Mouse (Mus musculus): ENCODE measurements around the gene Capn15.
A peak's percentile ranks its signal among the peaks of the same experiment; 100 is the strongest.

The Capn15 gene

DNA sequence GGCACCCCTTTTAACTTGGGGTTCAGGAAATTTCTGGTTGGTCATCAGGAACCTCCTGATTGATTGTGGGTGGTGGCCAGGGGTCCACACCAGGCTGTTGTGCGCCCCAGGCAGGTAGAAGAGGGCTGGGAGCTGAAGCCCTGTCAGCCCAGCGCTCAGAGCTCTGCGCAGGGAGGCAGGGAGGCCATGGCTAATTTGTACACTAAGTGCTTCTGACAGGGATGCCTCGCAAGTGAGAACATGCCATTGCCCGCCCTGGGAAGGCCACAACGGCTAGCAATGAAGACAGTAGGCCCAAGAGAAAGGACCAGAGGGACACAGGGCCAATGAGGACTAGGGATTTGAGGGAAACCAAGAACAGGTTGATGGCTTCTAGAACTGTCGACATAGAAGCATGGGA, 29.0 kb downstream of the Capn15 start:
- no peak for DNase-seq (ENCODE audit: extremely low read depth, insufficient read length, low spot score)

GRCm38 (mm10) chr17:25956201-25956600, 29.4 kb downstream of the Capn15 start:
- no peak for DNase-seq (ENCODE audit: extremely low read depth, insufficient read length, low spot score)

DNA sequence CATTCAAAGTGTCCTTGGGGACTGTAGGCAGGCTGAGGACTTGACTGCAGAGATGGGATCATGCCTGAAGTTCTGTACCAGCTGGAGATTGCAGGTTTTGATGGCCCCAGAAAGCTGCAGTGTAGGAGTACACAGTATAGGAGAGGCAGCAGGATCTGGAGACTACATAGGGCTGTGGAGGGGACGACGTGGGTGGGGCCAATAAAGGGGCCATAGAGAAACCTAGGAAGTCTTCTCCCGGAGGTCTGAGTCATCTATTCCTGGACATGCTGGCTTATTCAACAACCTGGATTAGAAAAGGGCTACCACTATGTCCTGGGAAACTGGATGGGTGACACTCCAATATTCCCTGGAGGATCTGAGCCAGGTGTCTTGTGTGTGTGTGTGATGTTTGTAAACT, 29.9 kb downstream of the Capn15 start:
- DNase-seq (ENCODE audit: extremely low read depth, insufficient read length, low spot score), result no peak

DNA sequence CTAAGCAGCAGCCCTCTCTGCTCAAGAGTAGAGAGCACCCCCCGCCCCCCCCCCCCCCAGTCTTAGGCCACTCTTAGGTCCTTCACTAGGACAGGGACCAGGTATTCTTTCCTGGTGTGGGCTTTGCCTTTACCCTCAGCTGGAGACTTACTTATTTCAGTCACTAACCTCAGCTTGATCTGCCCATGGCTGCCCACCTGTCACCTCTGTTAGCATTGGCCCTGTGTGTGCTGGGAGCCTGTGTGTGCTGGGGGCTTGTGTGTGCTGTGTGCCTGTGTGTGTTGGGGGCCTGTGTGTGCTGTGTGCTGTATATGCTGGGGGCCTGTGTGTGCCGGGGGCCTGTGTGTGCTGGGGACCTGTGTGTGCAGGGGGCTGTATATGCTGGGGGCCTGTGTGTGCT, 30.9 kb downstream of the Capn15 start:
- no peak for DNase-seq (ENCODE audit: extremely low read depth, insufficient read length, low spot score)

- no peak for DNase-seq (ENCODE audit: extremely low read depth, insufficient read length, low spot score)
Measured at GRCm38 (mm10) chr17:25953161-25953560, 32.4 kb downstream of the Capn15 start.

- no peak for DNase-seq (ENCODE audit: extremely low read depth, insufficient read length, low spot score)
Measured at GRCm38 (mm10) chr17:25951803-25952623, 33.6 kb downstream of the Capn15 start, which contains the start of gene A930017K11Rik. A930017K11Rik (minus strand) TSS chr17:25952565.

- DNase-seq (ENCODE audit: extremely low read depth, insufficient read length, low spot score), result no peak
Measured at GRCm38 (mm10) chr17:25951225-25951802, 34.3 kb downstream of the Capn15 start.

DNA sequence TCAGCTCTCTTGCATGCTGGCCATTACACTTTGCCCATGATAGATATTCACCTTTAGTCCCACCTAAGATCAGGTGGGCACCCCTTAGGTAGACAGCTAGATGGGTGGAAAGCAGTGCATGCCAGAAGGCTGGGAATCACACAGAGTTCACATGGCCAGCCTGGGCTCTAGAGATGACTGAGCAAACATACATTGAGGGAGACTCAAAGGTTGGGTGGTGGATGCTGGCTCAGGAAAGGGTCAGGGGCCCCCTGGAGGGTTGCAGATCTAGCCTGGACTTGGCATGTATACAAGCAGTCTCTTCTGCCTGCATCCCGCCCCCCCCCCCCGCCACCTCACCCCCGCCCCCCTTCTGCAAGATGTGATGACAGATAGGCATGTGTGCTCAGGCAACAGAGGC, 34.9 kb downstream of the Capn15 start:
- no peak for DNase-seq (ENCODE audit: extremely low read depth, insufficient read length, low spot score)

GRCm38 (mm10) chr17:25949981-25950380, 35.6 kb downstream of the Capn15 start:
- DNase-seq (ENCODE audit: extremely low read depth, insufficient read length, low spot score), result no peak

DNA sequence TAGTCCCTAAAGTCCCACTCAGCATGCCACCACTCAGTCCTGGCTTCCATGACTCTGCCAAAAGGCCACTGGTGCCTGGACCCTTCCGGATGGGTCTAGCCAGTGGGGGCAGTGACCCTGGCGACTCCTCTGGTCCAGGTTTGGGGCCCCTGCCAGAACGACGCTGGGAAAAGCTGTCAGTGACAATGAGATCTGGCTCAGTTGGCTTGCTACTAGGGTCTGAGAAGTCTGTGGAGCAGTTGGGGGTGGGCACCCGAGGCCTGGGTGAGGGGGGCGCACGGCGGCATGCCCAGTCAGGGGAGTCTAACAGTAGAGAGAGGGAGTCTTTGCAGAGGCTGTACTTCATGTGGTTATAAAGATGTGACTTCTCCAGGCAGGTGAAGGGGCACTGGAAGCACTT, 37.5 kb downstream of the Capn15 start:
- no peak for DNase-seq (ENCODE audit: extremely low read depth, insufficient read length, low spot score)

DNA sequence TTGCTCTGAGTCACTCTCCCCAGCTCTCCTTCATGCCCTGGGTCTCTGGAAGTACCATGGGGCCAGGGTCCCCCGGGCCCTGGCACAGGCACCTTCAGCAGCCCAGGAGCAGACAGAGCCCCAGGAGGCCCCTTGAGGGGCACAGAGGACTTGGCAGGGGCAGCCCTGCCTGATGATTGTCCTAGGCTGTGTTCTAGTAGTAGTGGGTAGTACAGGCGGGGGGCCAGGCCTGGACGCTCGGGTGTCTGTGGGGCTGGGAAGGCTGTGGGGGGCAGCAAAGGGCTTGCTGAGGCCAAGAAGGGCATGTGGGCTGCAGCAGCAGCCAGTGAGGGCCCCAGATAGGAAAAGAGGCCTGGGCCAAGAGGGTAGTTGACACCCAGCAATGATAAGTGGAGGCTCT, 38.0 kb downstream of the Capn15 start:
- no peak for DNase-seq (ENCODE audit: extremely low read depth, insufficient read length, low spot score)

- DNase-seq (ENCODE audit: extremely low read depth, insufficient read length, low spot score), result no peak
Measured at GRCm38 (mm10) chr17:25946891-25947290, 38.7 kb downstream of the Capn15 start.

DNA sequence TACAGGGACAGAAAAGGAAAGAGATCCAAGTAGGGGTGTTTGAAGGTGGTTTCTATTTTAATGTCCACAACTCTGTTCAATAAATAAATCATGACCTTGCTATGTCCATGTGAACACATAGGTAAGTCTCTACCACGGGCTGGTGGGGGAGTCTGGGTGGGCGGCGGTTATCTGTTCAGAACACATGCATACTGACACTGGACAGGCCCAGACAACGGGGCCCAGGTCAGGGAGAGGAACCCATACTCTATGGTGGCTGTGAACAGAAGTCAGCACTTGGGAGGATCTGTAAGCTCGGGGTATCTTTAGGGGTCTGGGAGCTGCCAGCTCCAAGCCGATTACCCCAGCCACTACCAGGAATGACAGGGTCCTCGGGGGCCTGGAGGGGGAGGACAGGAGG, 39.2 kb downstream of the Capn15 start:
- no peak for DNase-seq (ENCODE audit: extremely low read depth, insufficient read length, low spot score)

GRCm38 (mm10) chr17:25945517-25946155, 40.0 kb downstream of the Capn15 start:
- DNase-seq (ENCODE audit: extremely low read depth, insufficient read length, low spot score), result no peak

DNA sequence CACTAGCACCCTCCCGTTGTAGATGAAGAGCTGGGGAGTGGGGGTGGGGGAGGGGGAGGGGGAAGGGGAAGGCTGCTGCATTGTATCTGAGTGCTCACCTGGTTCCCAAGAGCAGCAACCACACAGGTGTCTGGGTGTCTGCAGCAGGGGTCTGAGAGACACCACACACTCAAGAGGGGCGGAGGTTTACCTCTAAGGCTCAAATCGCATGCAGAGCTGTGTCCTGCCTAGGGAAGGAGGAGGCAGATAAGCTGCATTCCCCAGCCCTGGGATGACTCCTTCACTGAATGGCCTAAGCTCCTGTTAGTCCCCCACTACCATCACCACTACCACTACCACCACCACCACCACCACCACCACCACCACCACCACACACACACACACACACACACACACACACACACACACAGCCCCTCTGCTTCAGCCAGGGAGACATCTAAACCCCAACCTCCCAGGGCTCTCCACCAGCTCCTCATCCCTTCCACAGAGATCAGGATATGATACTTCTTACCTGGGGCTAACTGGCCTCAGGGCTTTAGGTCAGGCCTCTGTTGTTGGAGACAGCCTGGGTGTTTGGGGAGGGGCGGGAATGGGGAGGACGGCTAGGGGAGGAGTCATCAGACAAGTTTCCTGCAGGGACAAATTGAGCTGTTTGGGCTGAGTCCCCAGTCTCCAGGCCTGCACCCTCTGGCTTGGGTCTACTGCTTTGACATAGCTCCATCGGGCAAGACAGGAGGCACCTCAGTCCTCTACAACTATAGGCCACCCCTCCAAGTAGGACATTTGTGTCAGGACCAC, 41.0 kb downstream of the Capn15 start, which contains the start of the genes Pigq and Nhlrc4:
Gene Pigq (minus strand): TSS at position 571 of the 798 bp plus-strand sequence.
Gene Nhlrc4 (minus strand): TSS at position 596 of the 798 bp plus-strand sequence.
- no peak for DNase-seq (ENCODE audit: extremely low read depth, insufficient read length, low spot score)

GRCm38 (mm10) chr17:25943769-25944168, 41.8 kb downstream of the Capn15 start:
- DNase-seq (ENCODE audit: extremely low read depth, insufficient read length, low spot score), result no peak

DNA sequence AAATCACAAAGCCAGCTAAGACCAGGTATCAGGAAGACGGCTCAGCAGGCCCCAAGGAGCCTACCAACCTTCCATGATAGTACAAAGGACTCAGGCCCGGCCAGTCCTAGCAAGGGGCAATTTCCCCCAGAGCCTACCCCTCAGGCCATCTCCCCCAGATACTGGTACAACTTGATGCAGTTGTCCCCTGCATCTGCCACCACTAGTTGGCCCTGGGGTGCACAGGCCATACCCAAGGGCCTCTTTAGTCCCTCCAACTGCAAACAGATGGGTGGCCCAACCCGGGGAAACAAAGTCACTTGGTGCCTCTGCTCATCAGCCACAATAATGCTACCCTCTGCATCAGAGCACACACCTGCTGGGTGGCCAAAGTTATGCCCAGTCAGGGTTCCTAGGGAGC, 42.4 kb downstream of the Capn15 start:
- DNase-seq (ENCODE audit: extremely low read depth, insufficient read length, low spot score), result no peak

DNA sequence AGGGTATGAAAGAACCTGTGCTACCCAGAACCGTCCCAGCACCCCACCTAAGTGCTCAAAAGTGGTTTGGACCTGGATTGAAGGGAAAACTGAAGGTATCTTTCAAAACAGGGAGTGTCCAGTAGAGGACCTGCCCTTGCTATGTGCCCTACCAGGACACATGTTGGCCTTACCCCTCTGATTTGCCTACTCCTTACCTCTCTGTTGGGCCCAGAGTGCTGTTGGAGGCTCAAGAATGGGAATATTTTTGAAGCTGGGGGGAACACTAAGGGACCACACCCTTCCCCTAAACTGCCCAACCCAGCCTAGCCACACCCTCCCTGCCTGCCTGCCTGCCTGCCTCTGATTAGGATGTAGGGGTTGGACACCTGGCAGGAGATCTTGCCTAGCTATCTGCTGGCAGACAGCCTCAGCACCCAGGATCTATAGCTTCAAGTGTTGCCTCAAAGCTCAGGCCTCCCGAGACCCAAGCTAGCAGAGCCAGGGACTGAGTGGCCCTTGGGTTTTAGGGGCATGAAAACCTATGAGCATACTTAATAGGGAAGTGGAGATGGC, 42.9 kb downstream of the Capn15 start:
- no peak for DNase-seq (ENCODE audit: extremely low read depth, insufficient read length, low spot score)

DNA sequence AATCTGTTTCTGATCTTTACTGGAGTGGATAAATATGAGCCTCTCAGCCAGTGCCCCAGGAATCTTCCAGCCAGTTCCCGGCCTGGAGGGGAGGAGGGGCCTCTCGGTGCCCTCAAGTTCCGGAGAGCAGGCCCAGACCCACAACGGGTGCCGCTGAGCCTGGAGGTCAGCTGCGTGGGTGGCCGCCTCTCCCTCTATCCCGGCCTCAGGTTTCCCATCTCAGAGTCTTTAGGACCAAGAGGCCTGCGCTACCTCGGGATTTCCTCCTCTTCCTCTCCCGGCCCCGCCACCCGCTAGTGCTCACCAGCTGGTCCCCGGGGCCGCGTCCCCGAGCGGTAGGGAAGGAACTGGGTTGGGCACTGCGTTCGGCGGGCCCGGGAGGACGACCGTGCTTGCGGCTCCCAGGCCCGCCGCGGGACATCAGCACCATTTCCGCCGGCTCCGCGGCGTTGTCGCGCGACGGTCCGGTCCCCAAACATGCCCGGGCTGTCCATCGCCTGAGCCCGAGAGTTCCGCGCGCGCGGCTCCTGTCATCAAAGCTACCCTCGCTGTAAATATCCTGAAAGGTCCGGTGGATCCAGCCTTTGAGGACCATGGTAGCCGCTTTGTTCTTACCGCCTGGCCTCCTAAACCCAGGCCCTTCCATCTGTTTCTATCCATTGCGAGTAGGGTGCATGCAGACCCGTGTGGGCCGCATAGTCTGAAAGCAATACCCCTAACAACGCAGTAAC, 43.9 kb downstream of the Capn15 start:
- peak; percentile 87 for DNase-seq (ENCODE audit: extremely low read depth, insufficient read length, low spot score)

- no peak for DNase-seq (ENCODE audit: extremely low read depth, insufficient read length, low spot score)
Measured at GRCm38 (mm10) chr17:25934526-25934925, 51.1 kb downstream of the Capn15 start.

Data from 3134 (cell line).